Mouse (Mus musculus) kidney, adult 2 months (tissue): Measurements from ENCODE around the gene Slc9a3r2.

Experiments
- CTCF ChIP-seq: fragments of 200-500 bp; conservative IDR thresholded peaks from 2 replicates; pipeline ENCODE4 v1.5.1; 2011; ENCODE audit warnings: low read depth, mild to moderate bottlenecking, control low read depth, low read length, moderate library complexity, mixed read lengths; ENCODE audit not compliant: insufficient read depth, insufficient read length
- POLR2A ChIP-seq: fragments of 200-500 bp; IDR thresholded peaks from one replicate; pipeline ENCODE4 v1.6.1; 2011; ENCODE audit warnings: low read depth, low read length, control low read depth

GRCm38 (mm10) chr17:24628646-24629045, 21.5 kb downstream of the Slc9a3r2 start:
- peak; percentile 89 for TF ChIP-seq CTCF
- no peak for TF ChIP-seq POLR2A
